Mouse (Mus musculus) megakaryocyte-erythroid progenitor cell, adult 5-6 weeks (primary cell): ENCODE data around the gene Nfib. TPM values are rescaled to one million over a fixed set of nuclear protein-coding genes. Genes with fewer than 3 reads are reported as not detected.
"Not testable (repeated sequence)": the region's sequence is repeated elsewhere in the genome, so short reads cannot be mapped to it uniquely, and the experiment has no call there.

Experiments
- ATAC-seq: replicated peaks from 2 replicates; pipeline ENCODE4 v1.8.0; 2016; ENCODE audit warnings: mild to moderate bottlenecking, inconsistent platforms; ENCODE audit not compliant: severe bottlenecking, poor library complexity, low FRiP score, low TSS enrichment
- total RNA-seq, 2 experiments: library from RNA; stranded (forward) in 1 of 2; stranded (reverse) in 1 of 2; fragments of 200-1000, 215-1000 nt in 1 of 2; fragments of >200 nt in 1 of 2; fragmentation: Nextera tagmentation in 1 of 2; gene quantifications; 2 replicates each; pipeline ENCODE4 v1.2.3; 2014 to 2017

The Nfib gene
- total RNA-seq, 2 experiments from 2014 or later: not detected

DNA sequence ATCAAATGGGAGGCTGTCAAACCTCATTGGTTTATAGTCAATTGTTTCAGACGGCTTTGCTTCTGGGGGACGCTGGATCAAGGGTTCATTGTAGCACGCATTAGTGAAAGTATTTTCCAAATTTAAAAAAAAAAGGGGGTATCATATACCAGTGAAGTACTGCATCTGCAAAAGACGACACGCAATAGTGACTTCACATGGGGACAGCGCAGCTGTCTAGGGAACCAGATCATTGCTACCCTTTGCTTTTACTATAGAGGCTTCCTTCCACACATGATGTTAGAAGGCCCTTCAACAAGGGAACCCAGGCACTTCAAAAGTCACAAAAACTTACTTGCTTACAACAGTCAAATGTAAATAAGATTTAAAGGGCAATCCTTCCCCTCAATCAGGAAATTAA lies 402.6 kb downstream of the Nfib start:
- ATAC-seq: no peak

GRCm38 (mm10) chr4:82298606-82299005 lies 406.9 kb downstream of the Nfib start:
- ATAC-seq: no peak

DNA sequence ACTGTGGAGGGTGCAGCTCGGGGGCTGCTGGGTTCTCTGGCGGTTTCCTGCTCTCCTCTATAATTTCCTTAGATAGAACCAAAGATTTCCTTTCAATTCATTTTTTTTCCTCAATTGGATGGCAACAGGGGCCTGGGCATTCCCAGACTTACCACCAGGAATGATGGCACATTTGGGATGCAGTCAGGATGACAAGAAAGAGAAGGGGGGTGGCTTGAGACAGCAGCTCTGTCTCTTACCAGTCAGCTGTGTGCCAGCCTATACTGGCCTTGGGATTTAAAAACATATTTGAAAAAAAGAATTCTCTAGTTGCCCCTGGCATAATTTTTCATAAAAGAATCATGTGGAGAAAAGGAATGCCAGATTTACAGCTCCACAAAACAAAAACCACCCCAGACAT lies 408.0 kb downstream of the Nfib start:
- ATAC-seq: no peak

- no peak for ATAC-seq
Measured at GRCm38 (mm10) chr4:82294066-82294465, 411.5 kb downstream of the Nfib start.

DNA sequence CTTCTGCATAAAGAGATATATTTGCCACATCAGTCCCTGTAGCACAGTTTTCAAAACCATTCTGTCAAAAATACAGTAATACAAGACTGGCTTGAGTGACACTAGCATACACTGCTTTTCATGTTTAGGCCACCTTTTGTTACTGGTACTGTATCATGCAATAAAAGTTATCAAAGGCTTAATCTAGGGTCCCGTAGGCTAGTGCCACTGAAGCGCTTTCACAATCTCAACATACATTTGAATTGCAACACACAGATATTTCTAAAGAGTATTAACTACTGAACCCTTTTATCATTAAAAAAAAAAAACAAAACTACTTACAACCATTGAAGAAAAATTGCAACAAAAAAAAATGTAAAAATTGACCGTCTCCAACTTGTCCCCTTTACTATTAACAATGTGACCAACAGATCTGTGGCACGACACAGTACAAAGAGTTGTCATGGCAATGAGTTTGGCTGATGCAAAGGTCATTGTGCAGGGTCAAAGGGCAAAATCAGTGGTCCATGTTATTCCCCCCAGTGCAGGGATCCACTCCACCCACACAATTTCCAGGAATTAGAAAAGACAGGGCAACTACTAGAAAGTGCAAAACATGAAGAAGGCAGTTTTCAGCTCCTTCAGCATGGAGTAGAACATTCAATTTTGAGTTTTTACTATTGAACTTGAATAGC lies 414.2 kb downstream of the Nfib start:
- ATAC-seq: no peak

DNA sequence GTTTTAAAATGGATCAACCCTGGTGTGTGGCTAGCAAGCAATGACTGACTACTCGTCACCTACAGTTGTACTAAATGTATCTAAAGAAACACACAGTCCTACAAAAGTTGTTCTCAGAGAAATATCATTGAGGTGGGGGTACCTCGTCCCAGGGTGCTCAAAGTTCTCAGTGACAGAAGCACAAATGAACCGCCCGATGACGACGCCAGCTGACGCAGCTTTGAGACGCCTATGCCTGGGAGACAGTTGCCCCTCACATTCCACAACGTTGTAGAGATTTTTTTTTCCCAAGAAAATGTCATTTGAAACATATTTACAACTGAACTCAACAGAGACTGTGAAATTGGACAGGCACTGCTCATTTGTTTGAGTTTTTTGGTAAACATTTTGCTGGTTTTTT lies 414.9 kb downstream of the Nfib start:
- ATAC-seq: no peak

DNA sequence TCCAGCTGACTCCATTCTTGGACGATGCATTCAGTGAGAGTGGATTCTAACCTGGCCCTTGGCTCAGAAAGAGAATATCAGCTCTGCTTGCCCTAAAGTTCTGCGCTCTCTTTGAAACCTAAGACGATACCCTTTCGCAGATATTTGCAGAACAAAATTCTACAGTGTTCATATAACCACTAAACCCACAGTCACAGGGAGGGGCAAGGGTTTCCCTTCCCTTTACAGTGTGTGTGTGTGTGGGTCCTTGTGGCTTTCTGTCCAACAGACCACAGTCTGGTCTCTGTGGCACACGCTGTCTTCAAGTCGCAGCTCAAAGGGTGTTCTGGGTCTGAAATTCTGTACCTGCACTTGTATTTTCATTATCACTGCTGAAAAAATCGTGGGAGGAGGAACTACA lies 416.0 kb downstream of the Nfib start:
- 0 out of 2 replicates have a peak, but pooled peaks have one; percentile 41 for ATAC-seq

- ATAC-seq: no peak
Measured at GRCm38 (mm10) chr4:82288138-82288537, 417.4 kb downstream of the Nfib start.

DNA sequence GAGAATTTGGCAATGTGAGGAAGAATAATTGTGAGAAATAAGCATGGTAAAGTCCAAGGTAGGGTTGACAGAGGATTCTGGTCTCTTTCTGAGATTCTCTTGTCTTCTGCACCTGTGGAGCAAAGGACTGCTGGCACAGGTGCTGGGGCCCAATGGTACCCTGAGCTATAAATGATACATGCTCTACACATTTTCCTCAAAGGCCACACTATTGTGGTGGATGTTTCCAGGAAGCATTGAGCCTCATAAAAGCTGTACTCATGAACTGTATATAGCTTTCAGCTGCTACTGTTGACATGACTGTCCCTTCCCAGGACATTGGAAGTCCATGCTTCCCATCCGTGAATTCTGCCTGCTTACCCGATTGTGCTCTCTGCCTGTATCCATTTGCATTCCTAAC lies 418.1 kb downstream of the Nfib start:
- no peak for ATAC-seq

DNA sequence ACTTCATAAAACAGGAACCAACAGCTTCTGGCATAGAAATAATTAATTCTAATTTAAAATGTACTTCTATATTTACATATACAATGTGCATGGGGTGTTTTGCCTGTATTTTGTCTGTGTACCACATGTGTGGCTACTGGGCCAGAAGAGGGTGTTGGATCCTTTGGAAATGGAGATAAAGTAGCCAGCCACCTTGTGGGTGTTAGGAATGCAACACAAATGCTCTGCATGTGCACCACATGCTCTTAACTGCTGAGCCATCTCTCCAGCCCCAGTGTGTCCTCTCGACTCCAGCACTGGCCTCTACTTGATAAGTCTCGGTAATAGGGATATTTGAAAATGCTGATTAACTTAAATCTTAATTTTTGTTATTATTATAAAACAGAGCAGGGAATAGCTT lies 418.6 kb downstream of the Nfib start:
- ATAC-seq: no peak

GRCm38 (mm10) chr4:82283536-82283935 lies 422.0 kb downstream of the Nfib start:
- ATAC-seq: no peak

GRCm38 (mm10) chr4:82275996-82276395 lies 429.6 kb downstream of the Nfib start:
- no peak for ATAC-seq

DNA sequence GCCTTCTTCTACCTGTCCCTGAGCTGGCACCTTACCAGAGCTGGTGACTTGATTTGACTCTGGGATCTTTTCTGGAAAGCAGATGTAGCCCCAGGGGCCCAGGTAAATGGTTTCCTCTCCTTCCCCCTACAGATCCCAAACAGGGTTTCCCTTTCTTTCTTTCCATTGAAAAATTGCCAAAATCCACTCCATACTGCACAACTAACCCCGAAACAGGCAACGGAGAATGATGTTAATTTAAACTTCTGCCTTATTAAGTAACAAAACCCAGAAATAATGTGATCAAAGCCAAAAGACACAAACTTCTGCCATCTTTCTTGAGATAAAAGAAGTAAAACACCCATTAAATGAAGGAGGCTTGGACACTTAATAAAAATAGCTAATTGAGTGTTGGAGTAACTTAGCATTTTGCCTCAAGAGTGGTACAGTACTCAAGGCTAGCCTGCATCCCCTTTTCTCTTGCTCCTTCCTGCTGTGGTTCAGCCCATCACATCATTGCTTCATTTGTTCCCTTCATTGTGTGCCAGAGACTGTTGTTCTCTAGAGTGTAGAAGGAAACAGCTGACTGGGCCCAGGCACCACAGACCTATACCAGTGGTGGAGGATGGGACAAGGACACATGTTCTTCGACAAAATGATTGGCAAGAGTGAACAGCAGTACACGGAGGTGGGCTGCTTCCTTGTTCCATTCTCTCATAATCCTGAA lies 432.3 kb downstream of the Nfib start:
- ATAC-seq: no peak

- ATAC-seq: no peak
Measured at GRCm38 (mm10) chr4:82272099-82272498, 433.5 kb downstream of the Nfib start.

GRCm38 (mm10) chr4:82271547-82271946 lies 434.0 kb downstream of the Nfib start:
- ATAC-seq: no peak

DNA sequence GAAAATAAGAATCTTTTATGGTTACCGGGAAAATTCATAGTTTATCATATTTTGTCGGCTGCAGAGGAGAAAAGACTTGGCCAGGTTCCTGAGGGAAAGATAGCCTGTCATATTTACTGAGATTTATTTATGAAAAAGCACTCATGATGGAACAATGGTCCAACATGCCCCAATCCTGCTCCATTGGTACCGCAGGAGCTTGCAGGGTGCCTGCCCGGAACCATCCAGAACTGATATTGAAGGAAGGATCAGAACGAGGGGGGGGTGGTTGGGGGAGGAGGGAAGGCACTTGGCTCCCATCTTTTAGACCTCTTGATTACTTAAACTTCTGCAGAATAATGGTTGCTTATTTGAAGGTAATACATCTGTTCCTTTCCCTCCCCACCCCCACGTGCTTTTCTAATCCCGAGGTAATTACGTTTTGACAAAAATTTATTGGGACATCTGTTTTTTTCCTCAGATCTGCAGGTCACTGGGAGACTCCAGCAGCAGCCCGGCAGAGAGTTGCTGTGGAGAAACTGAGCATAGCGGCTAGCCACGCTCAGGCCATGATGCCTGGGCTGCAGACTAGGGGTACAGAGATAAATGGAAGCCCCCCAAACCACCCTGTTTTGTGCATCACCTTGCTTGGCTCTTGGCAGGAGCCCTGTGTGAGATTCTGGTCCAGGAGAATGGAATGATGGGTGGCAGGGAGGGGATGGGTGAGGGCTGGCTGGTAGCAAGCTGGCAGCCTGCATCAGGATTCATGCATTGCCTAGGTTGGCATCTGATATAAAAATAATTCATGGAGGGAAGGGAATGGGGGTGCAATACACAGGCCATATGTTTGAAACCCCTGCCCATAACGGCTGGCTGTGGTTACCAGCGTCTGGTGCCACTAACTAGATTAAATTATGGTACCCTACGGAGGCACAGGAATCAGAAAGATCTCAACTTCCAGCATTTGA lies 437.4 kb downstream of the Nfib start:
- ATAC-seq: no peak

DNA sequence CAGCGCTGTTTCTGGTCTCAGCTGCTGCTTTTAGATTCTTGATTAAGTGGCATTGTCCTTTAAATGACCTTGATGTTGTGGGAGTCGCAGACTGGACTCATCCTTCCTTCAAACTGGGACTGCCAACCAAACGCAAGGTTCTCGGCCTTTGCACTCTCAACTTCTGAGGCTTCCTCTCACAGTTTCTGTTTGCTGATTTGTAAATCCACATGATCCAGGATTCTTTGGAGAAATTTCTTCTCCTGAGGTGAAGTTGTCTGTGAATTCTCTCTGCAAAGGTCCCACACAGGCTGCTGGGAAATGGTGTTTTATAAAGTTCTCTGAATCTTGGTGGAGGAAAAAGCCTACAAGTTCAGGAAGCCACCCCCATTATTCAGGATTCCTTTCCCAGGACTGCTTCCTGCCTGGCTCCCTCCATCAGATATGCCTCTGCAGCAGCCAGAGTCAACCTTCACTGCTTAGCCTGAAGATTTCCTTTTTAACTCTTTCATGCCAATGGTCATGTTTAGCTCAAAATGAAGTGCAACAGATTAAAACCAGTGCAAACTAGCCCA lies 439.4 kb downstream of the Nfib start:
- ATAC-seq: no peak

DNA sequence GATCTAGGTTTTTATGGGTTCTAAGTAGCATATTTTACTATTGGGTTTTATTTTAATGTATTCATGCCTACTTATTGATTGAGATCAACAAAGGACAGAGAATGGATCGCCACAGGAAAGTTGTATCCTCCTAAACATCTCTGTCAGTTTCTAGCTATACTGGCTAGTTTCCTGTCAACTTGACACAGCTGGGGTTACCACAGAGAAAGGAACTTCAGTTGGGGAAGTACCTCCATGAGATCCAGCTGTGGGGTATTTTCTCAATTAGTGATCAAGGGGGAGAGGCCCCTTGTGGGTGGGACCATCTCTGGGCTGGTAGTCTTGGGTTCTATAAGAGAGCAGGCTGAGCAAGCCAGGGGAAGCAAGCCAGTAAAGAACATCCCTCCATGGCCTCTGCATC lies 447.0 kb downstream of the Nfib start:
- ATAC-seq: not testable (repeated sequence)

DNA sequence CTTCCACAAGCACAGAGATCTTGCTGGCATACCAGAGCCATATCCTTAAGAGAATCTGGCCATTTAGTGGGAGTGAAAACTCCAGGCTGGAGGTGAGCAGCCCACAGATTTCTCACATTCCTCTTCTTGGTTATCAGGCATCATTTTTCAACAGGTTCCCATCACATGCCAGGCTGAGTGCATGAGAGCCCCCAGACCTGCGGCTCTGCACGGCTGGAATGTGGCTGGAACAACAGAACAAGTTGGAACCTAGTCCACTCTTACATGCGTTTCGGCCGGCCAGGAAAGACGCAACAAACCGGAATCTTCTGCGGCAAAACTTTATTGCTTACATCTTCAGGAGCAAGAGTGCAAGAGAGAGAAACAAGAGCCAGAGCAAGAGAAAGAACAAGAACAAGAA lies 453.5 kb downstream of the Nfib start:
- no peak for ATAC-seq

DNA sequence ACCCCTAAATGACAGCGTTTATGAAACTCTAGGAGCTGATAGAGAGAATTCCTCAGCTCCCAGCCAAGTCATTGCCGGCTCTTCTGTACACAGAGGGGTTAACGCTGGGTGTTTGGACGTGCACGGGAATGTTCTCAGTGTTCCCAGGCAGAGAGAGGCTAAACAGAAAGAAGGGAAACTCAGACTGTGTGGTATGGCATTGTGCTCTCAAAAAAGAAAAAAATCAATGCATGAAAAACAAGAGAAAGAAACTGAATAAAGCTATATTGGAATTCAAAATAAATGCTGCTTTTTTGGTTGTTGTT lies 455.2 kb downstream of the Nfib start:
- no peak for ATAC-seq
